Mouse (Mus musculus): ENCODE data around the gene Allc.

Allc gene

DNA sequence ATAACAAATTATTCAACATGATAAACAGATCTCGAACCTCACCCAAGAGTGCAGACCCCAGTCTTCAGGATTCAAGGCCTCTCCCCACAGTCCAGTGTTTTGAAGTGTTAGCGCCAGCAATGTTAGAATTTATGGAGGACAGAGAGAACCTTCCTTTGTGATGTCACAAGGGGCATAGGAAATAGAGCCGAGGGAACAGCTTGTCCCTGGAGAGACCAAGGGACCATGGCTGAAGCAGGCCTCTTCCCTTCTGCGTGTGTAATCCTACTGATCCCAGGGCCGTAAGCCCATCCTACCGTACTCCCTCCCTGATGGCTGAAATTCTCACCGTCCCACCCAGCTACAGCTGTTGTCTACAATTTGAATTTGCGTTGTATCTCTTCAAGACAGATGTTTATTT is at the start of gene Allc:
Gene Allc (minus strand): TSS at position 101 of the 400 bp plus-strand sequence.
- DNase-seq (ENCODE audit: low spot score): no peak

- DNase-seq (ENCODE audit: low spot score): no peak
These were observed 46.1 kb upstream of the Allc start for GRCm38 (mm10) chr12:28628436-28628835.

- no peak for DNase-seq (ENCODE audit: low spot score)
These were observed 44.8 kb upstream of the Allc start for GRCm38 (mm10) chr12:28627092-28627491.

- no peak for DNase-seq (ENCODE audit: low spot score)
These were observed 43.1 kb upstream of the Allc start for GRCm38 (mm10) chr12:28625407-28625806.

DNA sequence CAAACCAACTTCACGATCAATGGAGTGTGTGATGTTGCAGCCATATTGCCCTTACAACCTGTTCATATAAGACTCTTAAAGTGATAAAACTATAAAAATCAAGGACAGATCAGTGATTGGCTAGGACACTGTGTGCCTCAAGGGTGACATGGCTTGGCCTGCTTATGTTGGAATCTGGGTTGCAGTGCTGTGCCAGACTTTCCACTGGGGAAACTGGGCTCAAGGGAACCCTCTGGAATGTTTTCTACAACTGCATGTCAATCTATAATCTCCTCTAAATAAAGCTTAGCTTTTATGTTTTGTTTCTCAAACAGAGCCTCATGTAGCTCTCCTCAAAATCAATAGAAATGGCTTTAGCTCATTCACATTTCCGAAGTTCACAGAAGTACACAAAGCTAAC is 41.9 kb upstream of the Allc start:
- peak; percentile 52 for DNase-seq (ENCODE audit: low spot score)

GRCm38 (mm10) chr12:28623195-28623594 is 40.9 kb upstream of the Allc start, which contains the start of gene Colec11:
Colec11 (minus strand) TSS chr12:28623377.
- DNase-seq (ENCODE audit: low spot score): no peak

DNA sequence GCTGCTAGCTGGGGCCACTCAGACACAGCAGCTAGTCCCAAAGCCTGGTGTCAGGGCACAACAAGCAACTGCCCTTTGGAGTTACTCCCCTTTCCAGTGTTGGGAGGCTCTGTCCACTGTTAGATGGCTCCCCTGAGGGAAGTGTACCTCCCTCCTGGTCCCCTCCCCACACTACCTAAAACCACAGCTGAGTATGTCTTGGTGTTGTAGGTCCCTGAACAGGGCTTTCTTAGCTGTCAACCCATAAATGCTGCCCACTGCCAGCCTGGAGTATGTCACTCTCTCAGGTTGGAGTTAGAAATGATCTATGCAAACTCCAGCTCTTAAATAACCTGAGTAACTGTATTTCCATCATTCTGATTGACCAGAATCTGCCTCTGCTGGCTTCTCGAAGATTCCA is 40.3 kb upstream of the Allc start:
- DNase-seq (ENCODE audit: low spot score): no peak

GRCm38 (mm10) chr12:28622167-28622532 is 39.8 kb upstream of the Allc start:
- no peak for DNase-seq (ENCODE audit: low spot score)

DNA sequence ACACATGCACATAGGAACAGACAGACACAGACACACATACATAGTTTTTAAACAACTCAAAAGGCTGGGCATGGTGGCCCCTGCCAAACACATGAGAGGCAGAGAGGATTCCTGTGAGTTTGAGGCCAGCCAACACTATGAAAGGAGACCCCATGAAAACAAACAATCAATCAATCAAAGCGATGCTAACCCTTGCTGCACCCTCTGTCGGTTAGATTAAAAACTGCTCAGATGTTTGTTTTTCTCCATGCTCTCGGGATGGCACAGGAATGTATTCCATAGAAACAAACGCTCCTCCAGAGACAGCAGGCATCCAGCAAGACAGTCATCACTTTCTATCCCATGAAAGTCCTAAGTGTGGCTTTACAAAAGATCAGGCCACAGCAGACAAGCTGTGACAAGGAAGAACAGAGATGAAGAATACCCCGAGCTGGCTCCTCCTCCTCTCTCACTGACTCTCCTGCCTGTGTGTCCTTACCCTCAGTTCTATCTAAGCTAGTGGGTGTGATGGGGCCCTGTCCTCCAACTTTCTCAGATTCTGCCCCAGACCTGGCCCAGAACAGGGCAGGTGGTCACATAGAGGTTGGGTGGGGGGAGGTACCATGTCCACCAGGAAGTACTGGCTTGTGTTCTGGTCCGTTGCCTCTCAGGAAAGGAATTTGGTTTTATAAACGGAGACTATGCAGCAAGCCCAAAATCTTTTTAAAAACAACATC is 39.3 kb upstream of the Allc start:
- DNase-seq (ENCODE audit: low spot score): no peak

DNA sequence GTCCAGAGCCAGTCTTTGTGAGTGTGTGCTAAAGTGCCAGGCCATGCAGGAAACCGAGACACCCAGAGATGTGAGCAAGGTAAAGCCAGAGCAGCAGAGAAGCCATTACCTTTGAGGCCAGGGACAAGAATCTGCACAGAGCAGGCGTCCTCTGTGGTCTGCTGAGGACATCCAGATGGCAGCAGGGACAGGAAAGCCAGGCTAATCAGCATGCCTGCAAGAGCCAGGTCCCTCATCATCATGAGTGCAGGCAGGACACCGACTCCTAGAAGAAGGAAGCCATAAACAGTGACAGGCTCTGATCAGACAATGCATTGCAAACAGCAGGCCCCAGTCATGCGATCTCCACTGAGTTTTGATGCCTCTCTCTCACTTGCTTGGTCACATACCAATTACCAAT is 35.0 kb upstream of the Allc start:
- DNase-seq (ENCODE audit: low spot score): no peak

DNA sequence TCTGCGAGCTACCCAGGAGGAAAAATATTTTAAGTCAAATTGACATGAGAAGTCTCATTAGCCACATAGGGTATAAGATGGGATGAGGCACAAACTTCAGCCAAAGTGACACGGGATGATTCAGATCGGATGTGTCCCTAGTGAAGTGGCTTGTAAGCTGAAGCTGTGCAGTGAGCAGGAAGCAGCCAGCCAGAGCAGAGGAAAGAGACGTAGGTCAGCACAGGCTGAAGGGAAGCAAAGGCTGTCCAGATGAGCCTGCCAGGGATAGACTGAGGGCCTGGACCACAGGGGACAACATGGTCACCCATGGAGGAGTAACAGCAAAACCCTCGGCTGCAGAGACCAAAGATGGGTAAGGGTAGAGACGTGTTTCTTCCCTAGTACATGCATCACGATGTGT is 32.1 kb upstream of the Allc start:
- DNase-seq (ENCODE audit: low spot score): no peak

DNA sequence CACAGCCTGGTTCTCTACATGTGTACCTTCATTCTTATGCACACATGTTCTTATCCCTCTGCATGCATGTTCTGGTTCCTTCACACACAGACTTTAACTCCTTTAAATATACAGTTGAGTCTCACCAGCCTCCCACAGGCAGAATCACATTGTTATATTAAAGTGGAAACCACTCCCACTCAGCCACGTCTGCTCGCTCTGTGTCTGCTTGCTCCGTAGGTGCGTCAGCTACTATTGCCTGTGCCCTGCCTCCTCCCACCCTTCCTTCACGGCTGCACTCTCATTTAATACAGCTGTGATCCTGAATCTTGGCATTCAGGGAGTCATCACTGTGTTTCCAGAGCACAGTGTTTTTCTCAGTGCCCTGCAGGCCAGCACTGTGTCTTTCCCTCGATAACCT is 30.1 kb upstream of the Allc start:
- DNase-seq (ENCODE audit: low spot score): no peak

DNA sequence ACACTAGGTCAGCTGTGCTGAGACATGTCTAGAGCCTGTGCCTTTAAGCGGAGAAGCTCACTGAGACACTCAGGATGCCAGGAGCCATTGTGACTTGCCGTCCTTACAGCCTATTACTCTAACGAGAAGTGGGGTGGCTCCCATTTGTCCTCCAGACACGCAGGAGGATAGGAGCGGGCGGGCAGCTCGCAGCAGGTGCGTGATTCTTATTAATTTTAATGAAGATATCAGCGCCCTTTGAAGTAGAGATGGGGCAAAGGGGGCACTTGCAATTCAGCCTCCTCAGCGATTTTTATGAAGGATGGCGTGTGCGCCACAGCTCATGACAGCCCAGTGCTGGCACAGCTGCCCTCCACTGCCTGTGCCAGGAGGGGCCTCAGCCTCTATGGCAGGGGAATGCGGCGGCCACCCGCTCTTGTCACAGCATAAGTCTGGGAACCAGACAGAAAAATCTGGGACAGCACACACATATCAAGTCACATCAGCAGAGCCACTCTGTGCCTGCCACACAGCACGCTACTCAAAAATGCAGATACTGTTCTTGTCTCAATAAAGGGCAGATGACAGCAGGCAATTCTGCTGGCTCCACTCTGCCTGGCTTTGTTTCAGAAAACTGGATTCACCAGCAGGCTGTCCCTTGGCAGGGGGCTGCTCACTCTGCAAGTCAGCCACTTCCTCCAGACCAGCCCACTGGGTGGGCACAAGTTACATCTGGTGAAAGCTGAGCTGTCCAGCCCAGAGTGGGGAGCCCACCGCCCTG is 25.4 kb upstream of the Allc start:
- no peak for DNase-seq (ENCODE audit: low spot score)

DNA sequence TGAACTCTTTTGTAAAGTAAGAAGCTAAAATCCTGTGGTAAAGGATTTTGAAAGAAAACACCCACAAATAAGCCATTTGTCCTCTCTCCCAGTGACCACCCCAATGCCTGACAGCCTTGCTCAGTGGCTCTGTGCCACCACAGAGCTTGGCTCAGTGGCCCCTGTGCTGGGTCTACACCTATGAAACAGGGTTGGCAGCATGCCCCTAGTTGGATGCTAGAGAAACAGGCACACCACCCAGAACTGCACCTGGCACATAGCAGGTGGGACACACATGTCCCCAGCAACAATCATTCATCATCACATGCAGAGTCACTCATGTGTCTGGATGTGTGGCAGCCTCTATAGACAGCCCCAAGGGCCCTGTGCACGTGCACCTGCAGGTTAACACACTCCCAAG is 21.2 kb upstream of the Allc start:
- no peak for DNase-seq (ENCODE audit: low spot score)

DNA sequence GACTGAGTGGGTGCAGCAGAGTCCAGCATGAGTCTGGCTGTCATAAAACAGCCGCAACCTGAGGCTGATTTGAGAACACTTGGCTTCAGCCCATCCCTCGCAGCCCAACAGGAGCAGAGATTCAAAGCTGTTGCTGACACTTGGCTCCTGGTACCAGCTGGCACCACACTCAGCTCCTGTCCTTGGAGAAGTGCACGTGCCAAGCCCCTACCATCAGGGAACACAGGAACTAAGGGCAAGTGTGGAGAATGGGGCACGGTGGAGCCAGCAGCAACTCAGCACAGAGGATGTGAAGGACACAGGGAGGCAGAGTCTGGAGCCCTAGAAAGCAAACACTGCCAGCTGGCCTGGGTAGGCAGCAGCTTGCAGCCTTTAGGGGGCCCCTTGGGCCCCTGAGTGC is 19.9 kb upstream of the Allc start:
- DNase-seq (ENCODE audit: low spot score): no peak

GRCm38 (mm10) chr12:28598526-28598991 is 16.2 kb upstream of the Allc start:
- no peak for DNase-seq (ENCODE audit: low spot score)

- no peak for DNase-seq (ENCODE audit: low spot score)
These were observed 15.8 kb upstream of the Allc start for GRCm38 (mm10) chr12:28598110-28598509.

GRCm38 (mm10) chr12:28597699-28598098 is 15.4 kb upstream of the Allc start:
- DNase-seq (ENCODE audit: low spot score): no peak

- DNase-seq (ENCODE audit: low spot score): no peak
These were observed 14.5 kb upstream of the Allc start for GRCm38 (mm10) chr12:28596851-28597250.

GRCm38 (mm10) chr12:28590428-28590827 is 8.1 kb upstream of the Allc start:
- DNase-seq (ENCODE audit: low spot score): no peak

DNA sequence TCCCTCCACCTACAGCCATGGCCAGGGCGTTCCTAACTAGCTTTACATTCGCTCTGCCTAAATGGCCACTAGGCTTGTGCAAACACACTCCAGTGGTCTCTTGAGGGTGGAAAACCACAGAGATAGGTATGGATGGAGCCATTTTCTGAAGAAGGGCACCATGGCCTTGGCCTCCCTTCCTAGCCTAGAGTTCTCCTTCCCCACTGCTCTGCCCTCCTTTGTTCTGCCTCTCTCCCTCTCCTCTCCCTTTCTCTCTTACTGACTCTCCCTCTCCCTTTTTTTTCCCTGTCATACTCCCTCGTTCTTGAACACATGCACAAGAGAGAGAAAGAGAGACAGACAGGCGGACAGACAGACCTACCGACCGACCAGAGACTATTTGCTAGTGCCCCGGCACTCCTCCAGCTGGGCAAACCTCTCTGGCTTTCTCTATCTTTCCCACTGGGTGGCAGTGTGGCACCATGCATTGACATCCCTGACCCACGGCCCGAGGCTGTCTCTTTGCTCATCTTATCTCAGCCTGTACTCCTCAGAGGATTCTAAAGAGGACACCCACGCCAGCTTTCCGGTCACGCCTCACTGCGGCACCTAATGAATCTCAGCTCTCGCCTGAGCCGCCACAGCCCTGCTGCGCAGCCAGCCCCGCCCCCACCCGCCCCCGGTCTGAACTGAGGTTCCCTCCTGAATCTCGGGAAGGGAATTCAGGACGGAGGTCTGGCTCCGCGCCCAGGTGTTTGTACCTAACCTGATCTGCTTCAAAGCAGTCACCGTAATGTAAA is 7.0 kb upstream of the Allc start:
- peak; percentile 85 for DNase-seq (ENCODE audit: low spot score)

- DNase-seq (ENCODE audit: low spot score): no peak
These were observed 5.6 kb upstream of the Allc start for GRCm38 (mm10) chr12:28587949-28588348.

GRCm38 (mm10) chr12:28584036-28584435 is 1.7 kb upstream of the Allc start:
- DNase-seq (ENCODE audit: low spot score): no peak

Measured in adipocyte (in vitro differentiated cells).